Mouse (Mus musculus) myocyte (in vitro differentiated cells): ENCODE measurements around the gene Akr1b8. TPM values are rescaled to one million over a fixed set of nuclear protein-coding genes. Genes with fewer than 3 reads are reported as not detected.
A peak's percentile ranks its signal among the peaks of the same experiment; 100 is the strongest.
"Not testable (repeated sequence)": the region's sequence is repeated elsewhere in the genome, so short reads cannot be mapped to it uniquely, and the experiment has no call there.

Experiments
- H3K27me3 ChIP-seq: one replicate; pipeline ENCODE4 v1.6.1; 2011; ENCODE audit not compliant: control insufficient read depth, insufficient read depth, insufficient read length
- H3K36me3 ChIP-seq: one replicate; pipeline ENCODE4 v1.6.1; 2011; ENCODE audit not compliant: control insufficient read depth, insufficient read depth
- H3K4me2 ChIP-seq: one replicate; pipeline ENCODE4 v1.6.1; 2011; ENCODE audit warnings: low read depth, control low read depth
- H3K4me3 ChIP-seq: one replicate; pipeline ENCODE4 v1.5.1; 2011; ENCODE audit warnings: mild to moderate bottlenecking, control low read depth, moderate library complexity
- H3K79me2 ChIP-seq: one replicate; pipeline ENCODE4 v1.6.1; 2011; ENCODE audit not compliant: control insufficient read depth, insufficient read depth
- H3ac ChIP-seq: one replicate; pipeline ENCODE4 v1.6.1; 2011; ENCODE audit not compliant: control insufficient read depth, insufficient read length
- CEBPB ChIP-seq: IDR thresholded peaks from 2 replicates; pipeline ENCODE4 v1.6.1; 2011; ENCODE audit warnings: mild to moderate bottlenecking, moderate library complexity; ENCODE audit not compliant: poor library complexity, insufficient read depth, severe bottlenecking
- E2F4 ChIP-seq: IDR thresholded peaks from one replicate; pipeline ENCODE4 v1.6.1; 2011; ENCODE audit warnings: mild to moderate bottlenecking, control low read depth, moderate library complexity; ENCODE audit not compliant: insufficient read depth
- MAX ChIP-seq: IDR thresholded peaks from one replicate; pipeline ENCODE4 v1.6.1; 2011; ENCODE audit warnings: low read depth, mild to moderate bottlenecking, control low read depth
- MYOD1 ChIP-seq, 3 experiments: IDR thresholded peaks; one replicate each; pipeline ENCODE4 v1.6.1; 2011; ENCODE audit warnings: control low read depth in 2 of 3, low read depth in 2 of 3, mild to moderate bottlenecking in 2 of 3, moderate library complexity in 1 of 3; ENCODE audit not compliant: insufficient read length in 2 of 3, control insufficient read depth in 1 of 3
- MYOG ChIP-seq, 3 experiments: IDR thresholded peaks; one replicate each; pipeline ENCODE4 v1.6.1; 2011; ENCODE audit warnings: control low read depth in 2 of 3, low read depth in 2 of 3, mild to moderate bottlenecking in 2 of 3; ENCODE audit not compliant: insufficient read length in 2 of 3, control insufficient read depth in 1 of 3, insufficient read depth in 1 of 3
- POLR2A ChIP-seq: IDR thresholded peaks from one replicate; pipeline ENCODE4 v1.6.1; 2011; ENCODE audit warnings: low read depth, mild to moderate bottlenecking, control low read depth, moderate library complexity; ENCODE audit not compliant: insufficient read length
- POLR2AphosphoS2 ChIP-seq: IDR thresholded peaks from one replicate; pipeline ENCODE4 v1.6.1; 2011; ENCODE audit warnings: low read depth, control low read depth; ENCODE audit not compliant: insufficient read length
- REST ChIP-seq: IDR thresholded peaks from one replicate; pipeline ENCODE4 v1.6.1; 2011; ENCODE audit warnings: mild to moderate bottlenecking, control low read depth, moderate library complexity; ENCODE audit not compliant: insufficient read depth, insufficient read length
- SRF ChIP-seq: IDR thresholded peaks from one replicate; pipeline ENCODE4 v1.6.1; 2011; ENCODE audit warnings: low read depth; ENCODE audit not compliant: control insufficient read depth, insufficient read length
- TCF12 ChIP-seq: IDR thresholded peaks from one replicate; pipeline ENCODE4 v1.6.1; 2011; ENCODE audit warnings: mild to moderate bottlenecking, control low read depth; ENCODE audit not compliant: poor library complexity, insufficient read depth, severe bottlenecking
- TCF3 ChIP-seq: IDR thresholded peaks from one replicate; pipeline ENCODE4 v1.6.1; 2011; ENCODE audit warnings: low read depth, control low read depth; ENCODE audit not compliant: insufficient read length
- USF1 ChIP-seq: IDR thresholded peaks from one replicate; pipeline ENCODE4 v1.6.1; 2011; ENCODE audit warnings: low read depth, mild to moderate bottlenecking, control low read depth, moderate library complexity
- polyA plus RNA-seq: library from polyadenylated mRNA; unstranded; fragments of >200 nt; fragmentation: generic; extraction: Trizol; gene quantifications from one replicate; pipeline ENCODE4 v1.2.1, GENCODE M21; 2012; ENCODE audit warnings: missing spikeins

Gene Akr1b8
- polyA plus RNA-seq, 1 experiment = 167 TPM

GRCm38 (mm10) chr6:34371700-34372351 lies 17.9 kb downstream of the Akr1b8 start:
- TF ChIP-seq REST = no peak
- TF ChIP-seq E2F4 = no peak
- no peak for TF ChIP-seq TCF12
- no peak for TF ChIP-seq POLR2A
- Histone ChIP-seq H3K36me3 (peaks cover 18% of the 10 kb centered on the region), H3K4me2 (peak overlapping the region; percentile 63), H3K4me3 (no peak overlapping the region), H3ac (no peak overlapping the region), H3K79me2 (no peaks in the 10 kb centered on the region), H3K27me3 (no peaks in the 10 kb centered on the region)

GRCm38 (mm10) chr6:34373841-34374240 lies 19.9 kb downstream of the Akr1b8 start:
- Histone ChIP-seq H3K79me2 (no peaks in the 10 kb centered on the region), H3K36me3 (peaks cover 6% of the 10 kb centered on the region)
- TF ChIP-seq POLR2AphosphoS2 (no peak), MYOG (IDR thresholded peaks at IDR 0.05; ENCODE audit: control insufficient read depth in 1 of 3, insufficient read depth in 1 of 3, insufficient read length in 2 of 3, low read depth in 2 of 3) (no peak), TCF12 (no peak), USF1 (no peak), TCF3 (no peak), CEBPB (no peak), MYOD1 (IDR thresholded peaks at IDR 0.05; ENCODE audit: control insufficient read depth in 1 of 3, insufficient read length in 2 of 3, low read depth in 2 of 3) (no peak), E2F4 (no peak), POLR2A (no peak), REST (no peak), SRF (no peak), MAX (no peak)

GRCm38 (mm10) chr6:34375888-34376287 lies 22.0 kb downstream of the Akr1b8 start:
- H3K4me2 ChIP-seq, H3K36me3 ChIP-seq: not testable (repeated sequence)

More at GRCm38 (mm10) chr6:34373841-34374240, 19.9 kb downstream of the Akr1b8 start:
- Histone ChIP-seq H3K27me3 (no peaks in the 10 kb centered on the region), H3K4me3 (no peak overlapping the region), H3K4me2 (no peak overlapping the region), H3ac (no peak overlapping the region)

GRCm38 (mm10) chr6:34383401-34383800 lies 29.5 kb downstream of the Akr1b8 start:
- Histone ChIP-seq H3ac (no peak overlapping the region), H3K36me3 (peaks cover 8% of the 10 kb centered on the region), H3K79me2 (peaks cover 9% of the 10 kb centered on the region), H3K27me3 (no peaks in the 10 kb centered on the region), H3K4me2 (peak overlapping the region; percentile 99), H3K4me3 (peak overlapping the region; percentile 44)
- TF ChIP-seq CEBPB (no peak), MYOG (IDR thresholded peaks at IDR 0.05; ENCODE audit: control insufficient read depth in 1 of 3, insufficient read depth in 1 of 3, insufficient read length in 2 of 3, low read depth in 2 of 3) (no peak), POLR2AphosphoS2 (no peak), E2F4 (no peak), MYOD1 (IDR thresholded peaks at IDR 0.05; ENCODE audit: control insufficient read depth in 1 of 3, insufficient read length in 2 of 3, low read depth in 2 of 3) (no peak), TCF3 (no peak), MAX (no peak), SRF (no peak), TCF12 (no peak), USF1 (no peak), REST (no peak), POLR2A (no peak)

More at GRCm38 (mm10) chr6:34375888-34376287, 22.0 kb downstream of the Akr1b8 start:
- not testable (repeated sequence) for H3K27me3 ChIP-seq, H3K4me3 ChIP-seq, H3ac ChIP-seq, H3K79me2 ChIP-seq

GRCm38 (mm10) chr6:34384110-34384661 lies 30.3 kb downstream of the Akr1b8 start, which contains the start of gene Akr1b10:
Gene Akr1b10, plus strand, starts transcription at chr6:34384218.
- no peak within 1 kb of the TSS for H3ac ChIP-seq

More at GRCm38 (mm10) chr6:34384110-34384661, 30.3 kb downstream of the Akr1b8 start, which contains the start of gene Akr1b10:
- Histone ChIP-seq H3K79me2 (peaks cover 9% of the 10 kb centered on the region), H3K36me3 (peaks cover 8% of the 10 kb centered on the region), H3K27me3 (no peaks in the 10 kb centered on the region), H3K4me3 (peak within 1 kb of the TSS; percentile 44), H3K4me2 (peak within 1 kb of the TSS; percentile 99)
- TF ChIP-seq SRF = peak; percentile 97
- TF ChIP-seq USF1 = no peak
- TF ChIP-seq TCF3 = no peak
- TF ChIP-seq POLR2A = peak; percentile 20
- no peak for TF ChIP-seq TCF12
- peak in 1 of 3 experiments; percentile 36 for TF ChIP-seq MYOD1 (IDR thresholded peaks at IDR 0.05; ENCODE audit: control insufficient read depth in 1 of 3, insufficient read length in 2 of 3, low read depth in 2 of 3)
- no peak for TF ChIP-seq MAX
- TF ChIP-seq POLR2AphosphoS2 = no peak
- TF ChIP-seq CEBPB = no peak
- TF ChIP-seq E2F4 = no peak
- TF ChIP-seq REST = no peak
- peak in 1 of 3 experiments; percentile 14 for TF ChIP-seq MYOG (IDR thresholded peaks at IDR 0.05; ENCODE audit: control insufficient read depth in 1 of 3, insufficient read depth in 1 of 3, insufficient read length in 2 of 3, low read depth in 2 of 3)
